Mouse (Mus musculus) stomach, postnatal 0 days (tissue): ENCODE measurements at regions not wholly inside any gene's neighbourhood (a gene's known extent, or its start where the extent isn't known, plus 50 kb on each side); places are given as distances from the start of the nearest gene placed in this dataset.
A peak's percentile ranks its signal among the peaks of the same experiment; 100 is the strongest.

Experiments used
- ATAC-seq: fragments of 200-750 bp; cut with Nextera tagmentation; 2 replicates; pipeline ENCODE4 v1.8.0; 2017; ENCODE audit not compliant: low FRiP score, low TSS enrichment
- DNase-seq: peaks from one replicate; pipeline ENCODE4 v3.0.0-alpha.2; 2016; ENCODE audit warnings: low spot score
- H3K27ac ChIP-seq: fragments of 300-500 bp; sonication (generic); replicated peaks from 2 replicates; pipeline ENCODE4 v1.5.1; 2014; ENCODE audit warnings: mild to moderate bottlenecking, control low read depth
- H3K27me3 ChIP-seq: fragments of 300-500 bp; sonication (generic); 2 replicates; pipeline ENCODE4 v1.6.1; 2014; ENCODE audit warnings: low read length; ENCODE audit not compliant: control insufficient read depth, insufficient read depth
- H3K36me3 ChIP-seq: fragments of 300-500 bp; sonication (generic); 2 replicates; pipeline ENCODE4 v1.6.1; 2014; ENCODE audit warnings: low read length, mixed read lengths; ENCODE audit not compliant: control insufficient read depth, insufficient read depth
- H3K4me1 ChIP-seq: fragments of 300-500 bp; sonication (generic); replicated peaks from 2 replicates; pipeline ENCODE4 v1.6.1; 2014; ENCODE audit warnings: antibody characterized with exemption; ENCODE audit not compliant: control insufficient read depth, insufficient read depth
- H3K4me2 ChIP-seq: fragments of 300-500 bp; sonication (generic); replicated peaks from 2 replicates; pipeline ENCODE4 v1.6.1; 2014; ENCODE audit warnings: low read depth, mild to moderate bottlenecking, control low read depth, moderate library complexity
- H3K4me3 ChIP-seq: fragments of 300-500 bp; sonication (generic); 2 replicates; pipeline ENCODE4 v1.5.1; 2014; ENCODE audit warnings: low read depth, low read length, control low read depth
- H3K9ac ChIP-seq: fragments of 300-500 bp; sonication (generic); 2 replicates; pipeline ENCODE4 v1.6.1; 2014; ENCODE audit warnings: mild to moderate bottlenecking, low read length, control low read depth, mixed read lengths
- H3K9me3 ChIP-seq: fragments of 300-500 bp; sonication (generic); 2 replicates; pipeline ENCODE4 v1.6.1; 2016; ENCODE audit warnings: low read length; ENCODE audit not compliant: control insufficient read depth
- CTCF ChIP-seq: IDR thresholded peaks from 2 replicates; pipeline ENCODE4 v1.5.1; 2016; ENCODE audit warnings: antibody characterized with exemption, low read depth, mild to moderate bottlenecking, moderate library complexity
- EP300 ChIP-seq: optimal IDR thresholded peaks from 2 replicates; pipeline ENCODE3; 2016; ENCODE audit warnings: antibody characterized with exemption
- WGBS: fragments of 180-500 bp; shearing (Covaris S2); extraction: QIAGEN DNeasy Blood & Tissue Kit; methylation state at CpG from one replicate; pipeline ENCODE4 v1.1.7; 2014; 5-methylcytosine and 5-hydroxymethylcytosine counted together

DNA sequence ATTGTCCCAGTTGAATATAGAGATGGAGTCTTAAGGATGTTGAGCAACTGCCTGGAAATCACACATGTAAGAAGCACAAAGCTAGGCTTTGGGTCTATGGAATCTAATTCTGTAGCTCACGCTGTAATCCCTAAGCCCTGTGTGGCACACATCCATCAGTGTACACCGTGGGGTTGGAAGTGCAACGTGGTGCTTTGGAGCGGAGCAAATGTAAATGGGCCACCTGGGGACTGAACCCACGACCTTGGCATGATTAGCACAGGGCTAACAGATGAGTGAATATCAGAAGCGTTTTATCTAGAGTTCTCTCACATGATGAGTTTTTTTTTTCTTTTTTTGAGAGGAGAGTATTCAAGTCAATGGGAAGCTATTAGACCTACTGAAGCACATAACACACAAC is 437.6 kb downstream of the Tmem182 start:
- no peaks in the 10 kb centered on the region for H3K9me3 ChIP-seq
- H3K36me3 ChIP-seq, result no peaks in the 10 kb centered on the region
- DNase-seq (no peak), ATAC-seq (no peak)
- H3K4me2 ChIP-seq, result no peak overlapping the region
- H3K9ac ChIP-seq, result no peak overlapping the region
- TF ChIP-seq CTCF (no peak), EP300 (no peak)
- no peak overlapping the region for H3K4me3 ChIP-seq
- H3K27ac ChIP-seq, result no peak overlapping the region
- no peaks in the 10 kb centered on the region for H3K27me3 ChIP-seq
- WGBS, result 75% methylated on average over 6 of the region's 6 CpGs
- no peaks in the 10 kb centered on the region for H3K4me1 ChIP-seq

DNA sequence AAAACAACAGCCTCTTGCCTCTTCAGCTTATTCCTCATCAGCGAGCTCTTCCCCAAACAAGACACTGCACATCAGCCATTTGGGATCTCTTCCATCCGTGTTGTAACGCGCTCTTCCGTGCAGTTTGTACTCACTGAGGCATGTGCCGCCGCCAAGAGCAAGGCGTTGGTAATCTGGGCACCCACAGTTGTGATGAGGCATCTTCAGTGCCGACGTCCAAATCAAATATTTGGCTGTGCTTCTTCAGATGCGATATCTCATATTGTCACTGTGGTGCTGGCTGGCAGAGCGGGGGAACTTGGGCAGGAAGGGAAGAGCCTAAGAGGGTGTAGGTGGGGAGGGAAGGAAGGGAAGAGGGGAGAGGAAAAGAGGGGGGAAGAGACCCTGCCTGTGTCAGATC is 439.2 kb downstream of the Tmem182 start:
- DNase-seq, result no peak
- WGBS, result 90% methylated on average over 12 of the region's 12 CpGs
- no peak for ATAC-seq
- Histone ChIP-seq H3K27ac (no peak overlapping the region), H3K4me3 (no peak overlapping the region), H3K36me3 (no peaks in the 10 kb centered on the region), H3K9me3 (no peaks in the 10 kb centered on the region), H3K4me1 (no peaks in the 10 kb centered on the region), H3K9ac (no peak overlapping the region), H3K4me2 (no peak overlapping the region), H3K27me3 (no peaks in the 10 kb centered on the region)
- TF ChIP-seq EP300, result no peak
- no peak for TF ChIP-seq CTCF

DNA sequence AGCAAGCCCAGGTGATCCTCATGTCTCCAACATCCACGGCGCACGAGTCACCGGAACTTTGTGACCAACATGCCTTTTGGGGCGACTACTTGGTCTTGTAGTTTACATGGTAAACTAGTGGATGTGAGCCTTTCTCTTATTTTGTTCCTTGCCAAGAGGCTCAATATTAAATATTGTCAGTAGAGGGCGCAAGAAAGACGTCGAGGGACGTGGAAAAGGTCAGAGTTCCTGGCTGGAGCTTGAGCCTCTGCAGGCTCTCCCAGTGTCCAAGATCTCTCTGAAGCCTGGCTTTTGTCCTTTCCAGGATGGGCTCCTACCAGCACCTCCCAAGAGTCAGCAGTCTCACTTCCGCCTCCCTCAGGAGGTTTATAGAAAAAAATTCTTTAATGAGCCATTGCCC is 458.8 kb downstream of the Tmem182 start:
- 36% methylated on average over 10 of the region's 10 CpGs for WGBS
- ATAC-seq (no peak), DNase-seq (no peak)
- Histone ChIP-seq H3K27me3 (no peaks in the 10 kb centered on the region), H3K9me3 (no peaks in the 10 kb centered on the region), H3K27ac (no peak overlapping the region), H3K9ac (no peak overlapping the region), H3K4me1 (no peaks in the 10 kb centered on the region), H3K4me2 (no peak overlapping the region), H3K4me3 (no peak overlapping the region), H3K36me3 (no peaks in the 10 kb centered on the region)
- TF ChIP-seq EP300 (no peak), CTCF (peak; percentile 66)

DNA sequence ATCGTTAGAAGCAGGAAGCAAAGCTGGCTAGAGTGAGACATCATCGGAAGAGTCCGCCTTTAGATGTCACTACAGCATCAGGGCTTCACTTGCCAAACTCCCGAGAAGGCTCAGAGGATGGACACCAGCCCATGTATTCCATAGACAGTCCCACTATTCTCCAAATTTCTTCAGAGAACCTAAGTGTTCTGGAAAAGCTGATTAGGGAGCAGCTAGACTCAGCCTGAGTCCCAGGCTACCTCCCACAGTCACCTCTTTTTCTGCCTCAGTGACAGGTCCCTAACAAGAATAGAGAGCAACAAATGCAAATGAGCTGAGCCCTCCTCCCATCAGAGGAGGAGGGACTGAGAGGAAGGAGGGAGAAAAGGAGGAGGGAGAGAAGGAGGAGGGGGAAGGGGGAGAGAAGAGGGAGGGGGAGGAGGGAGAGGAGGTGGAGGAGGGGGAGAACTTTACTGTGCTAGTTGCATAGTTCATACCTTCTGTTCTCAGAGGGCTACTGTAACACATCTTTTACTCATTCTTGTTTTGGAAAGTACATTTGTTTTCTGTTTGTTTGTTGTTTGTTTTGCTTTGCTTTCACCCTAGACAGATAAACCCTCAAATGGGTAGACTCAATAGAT is 465.8 kb downstream of the Tmem182 start:
- no peaks in the 10 kb centered on the region for H3K27me3 ChIP-seq
- no peaks in the 10 kb centered on the region for H3K4me1 ChIP-seq
- no peaks in the 10 kb centered on the region for H3K9me3 ChIP-seq
- ATAC-seq (no peak), DNase-seq (no peak)
- no peak for TF ChIP-seq EP300
- peak; percentile 56 for TF ChIP-seq CTCF
- no peak overlapping the region for H3K27ac ChIP-seq
- WGBS, result 30% methylated on average over 4 of the region's 4 CpGs
- H3K36me3 ChIP-seq, result no peaks in the 10 kb centered on the region
- H3K4me3 ChIP-seq, result no peak overlapping the region
- no peak overlapping the region for H3K9ac ChIP-seq
- H3K4me2 ChIP-seq, result no peak overlapping the region

DNA sequence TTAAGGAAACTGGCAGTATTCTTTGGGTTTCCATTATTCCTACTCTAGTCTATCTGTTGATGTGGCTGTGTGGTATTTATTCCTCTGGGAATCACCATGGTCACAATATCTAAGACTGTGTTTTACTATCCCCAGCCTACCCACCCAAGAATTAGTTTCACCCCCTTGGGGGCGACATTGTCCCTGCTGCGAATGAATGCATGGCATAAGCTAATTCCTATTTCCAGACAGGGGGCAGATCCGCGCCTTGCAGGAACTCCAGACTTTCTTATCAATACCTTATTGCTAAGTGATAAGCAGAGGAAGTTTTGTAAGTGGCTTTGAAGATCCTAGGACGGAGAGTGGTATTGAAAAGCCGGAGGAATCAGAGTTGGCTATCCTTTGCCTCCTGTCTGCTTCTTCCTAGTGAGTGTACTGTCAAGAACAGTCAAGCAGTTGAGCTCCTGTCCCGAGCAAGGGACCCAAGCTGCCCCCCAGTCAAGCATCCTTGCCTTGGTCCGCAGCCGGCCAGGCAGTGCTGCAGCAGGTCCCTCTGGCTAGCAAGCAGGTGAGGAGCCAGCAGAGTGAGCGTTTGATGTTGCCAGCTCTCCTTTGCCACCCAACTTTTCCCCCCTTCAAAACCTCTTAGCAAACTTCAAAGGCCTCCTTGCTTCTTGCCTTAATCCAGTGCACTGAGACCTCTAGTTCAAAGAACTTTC is 469.3 kb downstream of the Tmem182 start:
- 12% methylated on average over 10 of the region's 10 CpGs for WGBS
- H3K4me1 ChIP-seq, result no peaks in the 10 kb centered on the region
- no peaks in the 10 kb centered on the region for H3K9me3 ChIP-seq
- H3K4me3 ChIP-seq, result no peak overlapping the region
- no peak overlapping the region for H3K4me2 ChIP-seq
- no peak overlapping the region for H3K9ac ChIP-seq
- no peaks in the 10 kb centered on the region for H3K27me3 ChIP-seq
- peak; percentile 21 for DNase-seq
- ATAC-seq, result no peak
- H3K27ac ChIP-seq, result no peak overlapping the region
- no peaks in the 10 kb centered on the region for H3K36me3 ChIP-seq
- peak; percentile 64 for TF ChIP-seq CTCF
- no peak for TF ChIP-seq EP300

DNA sequence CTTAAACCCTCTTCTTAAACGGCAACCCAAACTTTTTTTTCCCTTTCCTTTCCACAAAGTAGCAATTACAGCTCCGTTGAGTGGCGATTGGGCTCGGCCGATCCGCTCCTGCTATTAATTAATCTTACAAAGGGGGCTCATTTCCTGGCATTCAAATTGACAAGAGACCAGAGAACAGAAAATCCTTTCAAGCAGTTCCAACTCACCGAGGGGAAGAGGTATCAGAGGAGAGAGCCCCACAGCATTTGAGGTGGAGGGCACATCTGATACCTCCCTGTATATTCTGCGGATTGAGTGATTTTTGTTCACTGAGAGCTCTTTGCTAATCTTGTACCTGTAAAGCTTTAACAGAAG is 469.8 kb downstream of the Tmem182 start:
- Histone ChIP-seq H3K9ac (no peak overlapping the region), H3K9me3 (no peaks in the 10 kb centered on the region), H3K27me3 (no peaks in the 10 kb centered on the region), H3K4me2 (no peak overlapping the region), H3K4me3 (no peak overlapping the region), H3K27ac (no peak overlapping the region), H3K36me3 (no peaks in the 10 kb centered on the region), H3K4me1 (no peaks in the 10 kb centered on the region)
- DNase-seq (no peak), ATAC-seq (no peak)
- TF ChIP-seq EP300, result no peak
- no peak for TF ChIP-seq CTCF
- WGBS, result 10% methylated on average over 8 of the region's 8 CpGs
